Mouse (Mus musculus): ENCODE data around the gene Chrd.
A peak's percentile ranks its signal among the peaks of the same experiment; 100 is the strongest.

Gene Chrd

GRCm38 (mm10) chr16:20710810-20711209 lies 22.1 kb upstream of the Chrd start:
- DNase-seq (ENCODE audit: low spot score), result no peak

GRCm38 (mm10) chr16:20712190-20712589 lies 20.7 kb upstream of the Chrd start:
- DNase-seq (ENCODE audit: low spot score), result no peak

DNA sequence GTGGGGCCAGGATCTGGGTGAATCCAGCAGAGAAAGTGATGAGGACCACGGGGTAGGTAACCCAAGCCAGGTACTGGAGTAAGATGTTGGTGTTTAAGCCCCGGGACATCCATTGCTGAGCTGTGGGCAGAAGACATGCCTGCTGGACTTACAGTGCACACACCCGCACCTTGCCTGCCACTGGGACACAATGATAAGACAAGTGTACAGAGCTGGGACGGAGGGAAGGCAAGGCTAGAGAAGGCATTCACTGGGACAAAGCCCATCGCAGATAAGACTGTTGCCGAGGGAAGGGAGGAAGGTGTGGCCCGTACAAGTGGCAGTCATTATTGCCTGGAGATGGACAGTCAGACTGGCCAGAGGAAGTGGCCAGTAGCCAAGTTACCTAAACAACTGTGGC lies 20.0 kb upstream of the Chrd start:
- DNase-seq (ENCODE audit: low spot score), result no peak

DNA sequence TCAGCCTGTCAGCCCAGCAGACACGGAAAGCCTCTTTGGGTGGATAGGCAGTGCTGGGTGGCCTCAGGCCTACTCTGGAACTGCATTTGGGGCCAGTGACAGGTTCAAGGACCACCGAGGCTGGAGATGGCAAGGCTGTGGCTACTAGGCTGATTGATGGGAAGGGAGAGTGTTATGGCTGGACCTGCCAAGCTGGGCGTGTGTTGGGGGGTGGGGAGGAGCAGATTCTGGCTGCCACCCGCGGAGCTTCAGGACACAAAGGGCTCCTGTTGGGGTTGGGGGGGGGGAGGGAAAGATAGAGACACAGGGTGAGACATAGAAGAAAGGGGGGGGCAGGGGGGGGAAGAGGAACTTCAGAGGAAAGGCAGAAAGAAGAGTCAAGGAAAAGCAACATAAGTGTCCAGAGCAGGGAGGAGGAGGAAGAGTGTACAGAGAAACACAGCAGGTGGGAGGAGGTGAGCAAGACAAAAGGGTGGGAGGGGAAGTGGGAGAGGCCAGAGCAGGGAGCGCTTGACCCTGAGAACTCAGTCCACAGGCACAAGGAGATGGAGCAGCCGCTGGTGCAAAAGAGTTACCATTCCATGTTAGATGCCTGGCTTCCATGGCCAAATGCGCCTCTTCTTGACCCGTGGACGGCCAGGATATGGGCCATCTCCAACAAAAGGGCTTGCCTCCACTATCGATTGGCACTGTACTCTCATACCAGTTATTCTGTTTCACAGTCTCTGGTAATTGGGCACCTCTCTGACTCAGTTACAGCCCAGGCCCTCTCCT lies 18.4 kb upstream of the Chrd start:
- no peak for DNase-seq (ENCODE audit: low spot score)

GRCm38 (mm10) chr16:20715161-20715560 lies 17.8 kb upstream of the Chrd start:
- DNase-seq (ENCODE audit: low spot score), result no peak

DNA sequence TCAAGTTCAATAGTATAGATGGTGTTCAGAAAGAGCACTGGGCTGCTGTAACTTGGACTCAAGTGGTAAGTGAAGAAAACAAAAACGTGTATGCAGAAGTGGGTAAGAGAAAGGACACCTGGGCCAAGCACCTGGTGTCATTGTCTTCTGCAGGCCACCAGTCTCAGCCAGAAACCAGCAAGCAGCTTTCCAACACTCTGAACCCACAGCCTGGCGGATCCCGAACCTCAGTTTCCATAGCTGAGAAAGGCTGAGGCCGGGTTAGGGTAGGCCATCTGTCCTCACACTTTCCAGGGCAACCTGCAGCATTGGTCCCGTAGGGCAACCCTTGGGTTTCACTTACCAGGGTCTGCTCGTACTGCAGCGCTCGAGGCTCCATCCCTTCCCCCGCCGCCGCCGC lies 17.4 kb upstream of the Chrd start:
- no peak for DNase-seq (ENCODE audit: low spot score)

GRCm38 (mm10) chr16:20715976-20716840 lies 16.7 kb upstream of the Chrd start:
- DNase-seq (ENCODE audit: low spot score), result peak; percentile 80

GRCm38 (mm10) chr16:20716841-20717180 lies 16.1 kb upstream of the Chrd start:
- no peak for DNase-seq (ENCODE audit: low spot score)

DNA sequence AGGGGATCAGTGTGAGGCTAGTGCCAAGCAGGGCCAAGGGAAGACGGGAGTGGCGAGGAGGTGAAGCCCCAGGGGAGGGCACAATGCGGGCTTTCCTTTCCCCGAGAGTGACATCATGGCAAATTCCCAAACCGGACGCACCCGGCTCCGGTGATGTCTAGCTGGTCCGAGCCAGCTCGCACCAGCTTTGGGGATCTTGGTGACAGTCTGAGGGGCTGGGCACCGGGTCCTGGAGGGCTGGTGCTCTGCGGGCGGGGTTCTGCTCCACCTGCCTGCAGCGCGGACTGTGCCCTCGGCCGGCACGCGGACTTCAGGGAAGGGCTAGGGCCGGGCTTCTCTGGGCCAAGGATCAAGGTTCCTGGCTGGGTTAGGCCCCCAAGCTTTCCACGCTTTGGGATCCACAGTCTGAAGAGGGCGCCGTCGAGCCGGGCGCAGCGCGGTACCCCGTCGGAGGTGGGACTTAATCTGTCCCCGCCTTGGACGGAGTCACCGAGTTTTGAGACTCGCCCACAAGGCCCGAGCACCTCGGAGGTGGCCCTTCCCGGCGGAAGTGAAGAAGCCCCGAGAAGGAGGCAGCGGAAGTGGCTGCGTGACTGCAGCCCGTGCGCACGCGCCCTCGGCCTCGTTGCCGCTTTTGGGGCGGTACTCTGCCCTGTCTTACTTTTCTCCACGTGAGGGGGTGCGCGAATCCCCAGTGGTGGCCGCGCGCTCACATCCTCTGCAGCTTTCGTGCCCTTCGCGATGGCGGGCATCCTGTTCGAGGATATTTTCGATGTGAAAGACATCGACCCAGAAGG lies 15.5 kb upstream of the Chrd start, which contains the start of the genes Polr2h and Clcn2:
Gene Polr2h (plus strand): TSS at position 485 of the 797 bp plus-strand sequence.
Gene Clcn2 (minus strand): TSS at position 566 of the 797 bp plus-strand sequence.
- DNase-seq (ENCODE audit: low spot score), result peak; percentile 97

DNA sequence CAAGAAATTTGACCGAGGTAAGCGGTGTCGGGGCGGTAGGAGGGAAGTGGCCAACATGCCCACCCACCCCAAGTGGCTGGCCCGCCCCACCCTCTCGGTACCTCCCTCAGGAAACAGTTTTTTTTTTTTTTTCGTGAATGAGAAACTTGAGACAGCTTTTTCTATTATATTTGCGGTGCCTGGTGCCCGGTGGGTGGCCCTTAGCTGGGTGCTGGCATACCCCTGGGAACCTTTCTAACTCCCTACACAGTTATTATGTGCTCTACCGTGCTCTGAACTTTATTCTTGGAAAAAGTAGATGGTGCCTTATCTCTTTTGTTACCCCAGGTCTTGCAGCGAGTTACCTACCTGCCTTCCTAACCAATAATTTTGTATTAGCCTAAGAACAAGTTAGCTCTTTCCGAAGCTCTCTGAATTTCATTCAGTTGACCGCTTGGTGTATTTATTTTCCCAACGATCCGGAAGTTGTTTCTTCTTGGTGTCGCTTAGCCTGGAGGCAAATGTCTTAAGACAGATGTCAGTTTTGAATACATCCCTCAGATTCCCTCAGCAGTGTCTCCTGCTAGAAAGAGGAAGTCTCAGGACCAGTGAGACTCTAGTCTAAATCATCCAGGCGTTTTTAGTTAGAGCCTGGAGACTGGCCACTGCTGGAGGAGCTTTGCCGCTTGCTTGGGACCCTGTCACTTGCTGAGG lies 14.8 kb upstream of the Chrd start:
- DNase-seq (ENCODE audit: low spot score), result no peak

- no peak for DNase-seq (ENCODE audit: low spot score)
Observed at GRCm38 (mm10) chr16:20721808-20722207, 11.1 kb upstream of the Chrd start.

DNA sequence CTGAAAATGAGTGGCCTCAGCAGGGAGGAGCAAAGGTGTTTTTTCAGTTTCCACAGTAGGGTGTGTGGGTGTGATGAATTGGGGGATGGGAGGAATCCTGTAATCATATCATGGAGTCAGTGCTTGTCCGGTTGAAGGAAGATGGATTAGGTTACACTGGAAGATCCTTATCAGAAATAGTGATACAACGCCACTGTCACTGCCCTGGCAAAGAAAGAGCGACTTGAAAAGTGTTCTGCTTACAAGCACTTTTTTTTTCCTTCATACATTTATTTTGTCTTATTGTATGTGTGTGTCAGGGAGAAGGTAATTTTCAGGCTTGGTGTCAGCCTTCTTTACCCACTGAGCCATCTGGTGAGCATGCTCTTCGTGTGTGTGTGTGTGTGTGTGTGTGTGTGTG lies 10.2 kb upstream of the Chrd start:
- DNase-seq (ENCODE audit: low spot score), result no peak

DNA sequence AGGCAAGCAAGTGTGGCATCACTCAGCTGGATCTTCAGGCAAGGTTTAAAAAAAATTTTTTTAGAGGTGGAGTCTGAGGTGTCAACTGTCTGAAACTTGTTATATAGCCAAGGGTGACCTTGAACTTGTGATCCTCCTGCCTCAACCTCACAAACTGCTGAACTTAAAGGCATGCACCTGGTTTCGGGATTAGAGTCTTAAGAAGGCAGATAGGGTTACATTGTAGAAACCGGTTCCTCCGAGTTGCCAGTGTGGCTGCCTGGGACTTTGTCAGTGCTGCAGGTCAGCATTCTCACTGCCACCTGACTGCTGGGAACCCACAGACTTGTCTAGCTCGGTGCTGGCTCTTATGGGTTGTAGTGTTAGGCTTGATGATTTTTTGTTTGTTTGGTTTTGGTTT lies 9.7 kb upstream of the Chrd start:
- DNase-seq (ENCODE audit: low spot score), result no peak

- no peak for DNase-seq (ENCODE audit: low spot score)
Observed at GRCm38 (mm10) chr16:20724338-20724748, 8.6 kb upstream of the Chrd start.

DNA sequence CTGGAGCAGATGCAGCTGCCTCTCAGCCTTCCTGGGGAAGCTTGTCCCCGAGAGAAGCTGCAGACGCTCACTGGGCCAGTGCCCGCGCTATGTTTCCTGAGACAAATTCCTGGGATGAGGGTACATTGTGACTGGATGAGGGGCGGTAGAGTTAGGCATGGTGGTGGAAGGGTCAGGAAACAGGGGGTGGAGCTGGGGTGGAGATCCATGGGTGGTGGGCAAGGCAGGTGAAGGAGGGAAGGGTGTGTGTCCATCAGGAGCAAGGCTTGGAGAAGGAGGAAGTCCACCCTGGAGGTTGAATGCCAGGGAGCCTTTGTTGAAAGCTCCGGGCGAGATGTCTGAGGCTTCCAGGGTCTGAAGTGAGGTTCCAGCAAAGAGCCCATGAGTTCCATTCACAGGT lies 7.6 kb upstream of the Chrd start:
- DNase-seq (ENCODE audit: low spot score), result no peak

- no peak for DNase-seq (ENCODE audit: low spot score)
Observed at GRCm38 (mm10) chr16:20725750-20726149, 7.2 kb upstream of the Chrd start.

DNA sequence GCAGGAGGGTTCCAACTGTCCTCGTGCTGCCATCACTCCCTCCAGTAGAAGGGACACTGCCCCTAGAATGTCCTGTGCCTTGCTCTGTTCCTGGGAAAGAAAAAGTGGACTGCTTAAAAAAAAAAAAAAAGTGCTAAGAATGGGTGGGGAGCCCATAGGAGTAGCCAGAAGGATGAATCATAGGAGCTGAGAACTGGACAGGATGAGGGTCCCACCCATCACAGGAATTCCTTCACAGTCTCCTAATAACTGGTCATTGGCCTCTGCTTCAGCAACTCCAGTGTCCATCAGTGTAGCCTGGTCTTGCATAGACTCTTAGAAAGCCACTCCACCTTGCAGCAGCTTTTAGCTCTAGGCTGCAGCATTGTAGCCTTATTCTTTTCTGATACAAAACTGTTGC lies 6.5 kb upstream of the Chrd start:
- DNase-seq (ENCODE audit: low spot score), result no peak

DNA sequence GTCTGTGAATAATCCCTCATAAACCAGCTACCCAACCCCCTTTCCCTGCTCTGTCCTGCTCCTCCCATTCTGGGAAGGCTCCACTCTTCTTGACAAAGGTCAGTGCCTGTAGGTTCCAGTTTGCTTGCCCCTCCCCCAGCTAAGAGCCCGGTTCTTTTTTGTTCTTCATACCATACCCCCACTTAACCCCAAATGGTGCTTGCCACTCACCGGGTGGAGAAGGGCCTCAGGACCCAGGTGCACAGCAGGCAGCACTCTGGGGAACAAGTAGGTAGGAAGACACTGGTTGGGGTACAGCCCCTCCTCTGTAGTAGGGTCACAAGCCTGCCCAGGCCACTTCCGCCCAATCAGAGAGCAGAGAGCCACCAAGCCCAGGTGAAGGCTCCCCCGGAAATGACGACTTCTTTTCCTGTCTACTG lies 2.6 kb upstream of the Chrd start:
- no peak for DNase-seq (ENCODE audit: low spot score)

DNA sequence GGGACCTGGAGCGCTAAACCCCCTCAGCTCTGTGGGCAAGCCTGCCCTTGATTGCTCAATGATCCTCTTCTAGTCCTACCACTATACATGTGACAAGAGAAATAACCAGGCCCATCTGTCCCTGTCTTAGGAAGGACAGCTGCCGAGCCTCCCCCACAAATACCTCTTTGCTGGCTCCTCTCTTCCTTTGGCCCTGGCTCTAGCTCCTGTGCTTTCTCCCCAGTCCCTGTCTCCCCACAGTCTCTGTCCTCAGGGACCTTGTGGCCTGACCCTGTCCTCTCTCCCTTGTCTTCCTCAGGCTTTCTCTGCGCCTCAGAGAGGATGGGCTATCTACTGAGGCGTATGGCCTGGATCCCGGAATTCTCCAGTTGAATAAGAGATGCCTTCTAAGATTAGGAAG lies 1.2 kb upstream of the Chrd start:
- no peak for DNase-seq (ENCODE audit: low spot score)

DNA sequence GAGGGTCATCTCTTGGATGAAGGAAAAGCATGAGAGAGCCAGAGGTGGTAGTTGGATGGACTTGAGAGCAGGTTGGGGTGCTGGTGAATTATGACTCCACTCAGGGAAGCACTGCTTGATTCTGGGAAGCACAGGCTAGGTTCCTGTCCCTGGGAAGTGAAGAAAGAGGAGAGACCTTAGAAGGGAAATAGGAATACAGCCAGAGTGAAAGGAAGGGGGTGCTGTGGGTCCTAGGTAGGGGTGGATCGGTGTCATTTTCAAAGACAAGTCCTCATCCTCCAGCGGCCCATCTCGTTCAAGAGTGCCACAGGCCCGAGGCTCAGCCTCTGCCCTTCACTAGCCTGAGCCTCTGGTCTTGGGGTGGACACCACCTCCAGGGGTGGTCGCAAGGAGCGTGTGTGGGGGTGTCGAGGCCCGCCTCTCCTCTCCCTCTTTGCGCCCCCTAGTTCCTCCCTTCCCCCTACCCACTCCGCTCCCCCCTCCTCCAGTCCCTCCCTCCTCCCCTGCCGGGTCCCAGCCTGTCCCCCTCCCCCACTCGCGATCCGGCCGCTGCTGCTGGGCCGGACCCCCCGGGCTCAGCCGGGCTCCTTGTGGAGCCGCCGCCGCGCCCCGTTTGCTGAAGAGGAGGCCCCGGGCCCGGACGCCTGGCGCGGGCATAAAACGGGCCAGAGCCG lies 539 bp upstream of the Chrd start:
- DNase-seq (ENCODE audit: low spot score), result no peak

All from ovary, adult 18-20 months (tissue).